Mouse (Mus musculus): ENCODE results near the gene Brd2. TPM values are rescaled to one million over a fixed set of nuclear protein-coding genes. Genes with fewer than 3 reads are reported as not detected.
A peak's percentile ranks its signal among the peaks of the same experiment; 100 is the strongest.

Brd2 gene
- polyA plus RNA-seq, 1 experiment from 2014 or later = 137 TPM

- WGBS = under 1% methylated on average over 94 of the region's 96 CpGs
- H3K9me3 ChIP-seq = no peaks in the 10 kb centered on the region
- H3K9ac ChIP-seq = peak within 1 kb of the TSS; percentile 99
- H3K36me3 ChIP-seq = peaks cover 41% of the 10 kb centered on the region
- peak within 1 kb of the TSS; percentile 100 for H3K27ac ChIP-seq (replicated peaks)
- H3K4me2 ChIP-seq = peak within 1 kb of the TSS; percentile 100
- H3K4me3 ChIP-seq = peak within 1 kb of the TSS; percentile 82
- no peaks in the 10 kb centered on the region for H3K27me3 ChIP-seq
- peak; percentile 69 for ATAC-seq (ENCODE audit: low read depth)
- H3K4me1 ChIP-seq (replicated peaks) = peaks cover 48% of the 10 kb centered on the region
Measured at GRCm38 (mm10) chr17:34119249-34120179, 2.9 kb downstream of the Brd2 start, which contains the start of gene H2-DMa. Gene H2-DMa (plus strand): TSS chr17:34119541.

- H3K9me3 ChIP-seq = no peaks in the 10 kb centered on the region
- H3K27me3 ChIP-seq = no peaks in the 10 kb centered on the region
- peak overlapping the region; percentile 90 for H3K9ac ChIP-seq
- H3K4me1 ChIP-seq (replicated peaks) = peaks cover 46% of the 10 kb centered on the region
- peak overlapping the region; percentile 100 for H3K27ac ChIP-seq (replicated peaks)
- H3K4me3 ChIP-seq = peak overlapping the region; percentile 82
- H3K36me3 ChIP-seq = peaks cover 47% of the 10 kb centered on the region
- under 1% methylated on average over 38 of the region's 38 CpGs for WGBS
- peak overlapping the region; percentile 100 for H3K4me2 ChIP-seq
- no peak for ATAC-seq (ENCODE audit: low read depth)
Measured at GRCm38 (mm10) chr17:34118873-34119248, 3.6 kb downstream of the Brd2 start.

DNA sequence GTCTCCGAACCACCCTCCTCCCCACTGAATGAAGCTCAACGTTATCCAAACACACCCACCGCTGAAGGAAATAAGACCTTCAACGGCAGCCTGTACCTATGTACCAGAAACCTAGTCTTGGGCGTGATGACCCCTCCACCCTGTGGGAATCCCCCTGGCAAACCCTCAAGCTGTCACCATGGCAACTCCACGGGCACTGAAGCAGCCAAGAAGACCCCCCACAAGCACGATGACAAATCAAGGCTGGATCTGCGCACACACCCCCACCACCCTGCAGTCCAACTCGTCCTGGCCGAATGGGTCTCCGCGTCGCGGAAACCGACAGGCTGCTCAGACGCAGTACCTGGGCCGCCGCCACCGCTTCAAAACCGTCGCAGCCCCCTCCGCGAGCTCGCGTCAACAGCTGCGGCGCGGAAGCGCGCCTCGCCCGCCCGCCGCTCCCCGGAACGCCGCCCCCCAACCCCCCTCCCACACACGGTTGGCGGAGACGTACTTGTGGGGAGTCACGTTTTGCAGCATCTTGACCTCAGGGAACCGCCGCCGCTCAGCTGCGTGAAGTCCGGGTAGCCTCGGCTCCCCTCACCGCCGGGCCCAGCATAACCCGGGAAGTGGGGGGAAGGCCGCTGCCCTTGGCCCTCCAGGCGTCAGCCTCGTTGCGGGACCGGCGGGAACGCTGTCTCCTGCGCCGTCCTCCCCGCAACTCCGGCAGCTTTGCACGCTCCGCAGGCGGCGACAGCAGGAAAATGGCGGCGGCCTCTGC lies 4.1 kb downstream of the Brd2 start:
- Histone ChIP-seq H3K9me3 (no peaks in the 10 kb centered on the region), H3K4me1 (replicated peaks) (peaks cover 40% of the 10 kb centered on the region), H3K4me3 (peak overlapping the region; percentile 82), H3K36me3 (peaks cover 53% of the 10 kb centered on the region), H3K27me3 (no peaks in the 10 kb centered on the region), H3K9ac (peak overlapping the region; percentile 90), H3K4me2 (peak overlapping the region; percentile 100), H3K27ac (replicated peaks) (peak overlapping the region; percentile 100)
- 1% methylated on average over 46 of the region's 67 CpGs for whole genome bisulfite sequencing
- ATAC-seq (ENCODE audit: low read depth) = no peak

DNA sequence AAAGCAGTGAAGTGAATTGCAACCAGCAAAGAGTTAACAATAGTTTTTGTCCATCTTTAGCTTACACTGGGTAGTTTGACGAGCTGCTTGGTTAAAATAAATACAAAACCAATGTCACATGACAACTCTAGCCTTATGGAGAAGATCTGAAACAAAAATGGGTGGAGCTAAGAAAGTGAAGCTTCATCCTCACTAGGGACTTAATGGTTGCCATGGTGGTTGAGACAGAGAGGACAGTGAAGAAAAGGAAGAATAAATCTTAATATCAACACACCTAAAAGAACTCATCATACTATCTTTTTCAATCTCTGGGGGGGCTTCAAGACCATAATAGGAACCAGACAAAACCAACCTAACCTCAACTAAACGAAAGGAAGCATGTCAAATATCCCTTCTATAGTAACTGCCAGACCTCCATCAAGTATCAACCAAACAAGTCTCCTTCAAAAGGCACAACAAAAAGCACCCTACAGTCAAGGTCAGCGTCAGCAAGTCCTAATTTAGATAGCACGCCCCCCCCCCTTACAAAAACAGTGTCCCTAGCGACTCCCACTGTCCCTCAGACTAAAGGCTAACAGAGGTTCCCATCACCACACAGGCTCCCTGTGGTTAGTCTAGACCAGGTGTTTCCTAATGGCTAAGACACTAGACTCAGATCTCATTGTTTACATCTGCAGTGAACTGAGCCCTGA lies 4.9 kb downstream of the Brd2 start:
- H3K4me1 ChIP-seq (replicated peaks) = peaks cover 38% of the 10 kb centered on the region
- peaks cover 60% of the 10 kb centered on the region for H3K36me3 ChIP-seq
- peak overlapping the region; percentile 82 for H3K4me3 ChIP-seq
- WGBS = 0% methylated on average over 5 of the region's 5 CpGs
- H3K27ac ChIP-seq (replicated peaks) = peak overlapping the region; percentile 100
- no peaks in the 10 kb centered on the region for H3K9me3 ChIP-seq
- ATAC-seq (ENCODE audit: low read depth) = no peak
- H3K9ac ChIP-seq = peak overlapping the region; percentile 90
- H3K4me2 ChIP-seq = peak overlapping the region; percentile 100
- no peaks in the 10 kb centered on the region for H3K27me3 ChIP-seq

DNA sequence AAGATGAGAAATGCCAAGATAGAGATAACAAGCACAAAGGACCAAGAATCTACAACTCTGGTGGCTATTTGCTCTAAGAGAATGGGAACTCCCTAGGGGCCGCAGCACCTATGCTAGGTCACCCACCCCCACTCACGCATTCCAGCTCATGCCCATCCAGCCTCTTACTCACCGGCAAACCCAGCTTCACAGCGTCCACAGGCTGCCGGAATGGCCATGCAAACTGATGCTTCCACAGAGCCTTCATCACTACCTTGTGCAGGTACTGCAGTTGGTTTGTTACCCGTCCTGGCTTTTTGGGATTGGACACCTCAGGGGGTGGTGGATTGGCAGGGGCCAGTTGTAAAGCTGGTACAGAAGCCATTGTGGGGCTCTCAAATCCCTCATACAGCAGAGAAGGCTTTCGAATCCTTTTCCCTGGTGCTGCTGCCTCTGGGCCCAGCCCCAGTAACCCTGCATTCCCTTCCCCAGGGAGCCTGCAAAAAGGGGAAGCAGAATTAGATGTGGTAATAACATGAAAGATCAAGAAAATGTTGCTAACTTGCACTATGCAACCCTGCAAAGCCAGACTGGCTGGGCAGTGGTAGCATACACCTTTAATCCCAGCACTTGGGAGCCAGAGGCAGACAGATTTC lies 5.6 kb downstream of the Brd2 start:
- Histone ChIP-seq H3K4me1 (replicated peaks) (peaks cover 38% of the 10 kb centered on the region), H3K4me2 (peak overlapping the region; percentile 100), H3K27ac (replicated peaks) (no peak overlapping the region), H3K9me3 (no peaks in the 10 kb centered on the region), H3K36me3 (peaks cover 67% of the 10 kb centered on the region), H3K9ac (peak overlapping the region; percentile 90), H3K4me3 (peak overlapping the region; percentile 82), H3K27me3 (no peaks in the 10 kb centered on the region)
- ATAC-seq (ENCODE audit: low read depth) = no peak
- 31% methylated on average over 7 of the region's 7 CpGs for WGBS

- Histone ChIP-seq H3K27ac (replicated peaks) (no peak overlapping the region), H3K27me3 (no peaks in the 10 kb centered on the region), H3K9ac (no peak overlapping the region), H3K9me3 (no peaks in the 10 kb centered on the region), H3K4me2 (no peak overlapping the region), H3K4me3 (no peak overlapping the region), H3K4me1 (replicated peaks) (peaks cover 38% of the 10 kb centered on the region), H3K36me3 (peaks cover 94% of the 10 kb centered on the region)
- 92% methylated on average over 7 of the region's 7 CpGs for whole genome bisulfite sequencing
- no peak for ATAC-seq (ENCODE audit: low read depth)
Measured at GRCm38 (mm10) chr17:34114114-34114513, 8.3 kb downstream of the Brd2 start.

GRCm38 (mm10) chr17:34110309-34110708 lies 12.1 kb downstream of the Brd2 start:
- H3K27ac ChIP-seq (replicated peaks) = no peak overlapping the region
- no peak overlapping the region for H3K4me3 ChIP-seq
- no peak overlapping the region for H3K4me2 ChIP-seq
- H3K9ac ChIP-seq = no peak overlapping the region
- H3K36me3 ChIP-seq = peaks cover 64% of the 10 kb centered on the region
- H3K9me3 ChIP-seq = no peaks in the 10 kb centered on the region
- peaks cover 11% of the 10 kb centered on the region for H3K4me1 ChIP-seq (replicated peaks)
- WGBS = 66% methylated on average over 8 of the region's 8 CpGs
- H3K27me3 ChIP-seq = no peaks in the 10 kb centered on the region
- no peak for ATAC-seq (ENCODE audit: low read depth)

- ATAC-seq (ENCODE audit: low read depth) = peak; percentile 49; the same call in 1 of the 2 replicates
- Histone ChIP-seq H3K4me1 (replicated peaks) (peaks cover 6% of the 10 kb centered on the region), H3K27me3 (no peaks in the 10 kb centered on the region), H3K36me3 (peaks cover 59% of the 10 kb centered on the region), H3K4me2 (no peak overlapping the region), H3K9me3 (no peaks in the 10 kb centered on the region), H3K27ac (replicated peaks) (no peak overlapping the region), H3K9ac (no peak overlapping the region), H3K4me3 (no peak overlapping the region)
- 70% methylated on average over 3 of the region's 3 CpGs for WGBS
Measured at GRCm38 (mm10) chr17:34109806-34110195, 12.6 kb downstream of the Brd2 start.

- 84% methylated on average over 14 of the region's 14 CpGs for WGBS
- H3K9me3 ChIP-seq = no peaks in the 10 kb centered on the region
- H3K27ac ChIP-seq (replicated peaks) = no peak overlapping the region; the same call in 1 of the 2 replicates
- no peak overlapping the region for H3K4me3 ChIP-seq
- no peak overlapping the region for H3K9ac ChIP-seq
- peaks cover 53% of the 10 kb centered on the region for H3K36me3 ChIP-seq
- no peaks in the 10 kb centered on the region for H3K27me3 ChIP-seq
- 0 out of 2 replicates have a peak, but pooled peaks cover under 1% of the 10 kb centered on the region for H3K4me1 ChIP-seq (replicated peaks)
- no peak; the same call in 1 of the 2 replicates for ATAC-seq (ENCODE audit: low read depth)
- H3K4me2 ChIP-seq = no peak overlapping the region
Measured at GRCm38 (mm10) chr17:34109038-34109805, 13.2 kb downstream of the Brd2 start.

- Histone ChIP-seq H3K4me1 (replicated peaks) (no peaks in the 10 kb centered on the region), H3K27me3 (no peaks in the 10 kb centered on the region), H3K27ac (replicated peaks) (no peak overlapping the region), H3K9me3 (no peaks in the 10 kb centered on the region), H3K9ac (no peak overlapping the region), H3K36me3 (peaks cover 45% of the 10 kb centered on the region), H3K4me3 (no peak overlapping the region), H3K4me2 (no peak overlapping the region)
- ATAC-seq (ENCODE audit: low read depth) = no peak
- 75% methylated on average over 5 of the region's 6 CpGs for WGBS
Measured at GRCm38 (mm10) chr17:34108460-34108859, 14.0 kb downstream of the Brd2 start.

Data from neural tube, embryonic 13.5 days (tissue).